Mouse (Mus musculus): Measurements from ENCODE around the gene Ostm1. TPM values are rescaled to one million over a fixed set of nuclear protein-coding genes. Genes with fewer than 3 reads are reported as not detected.

Gene Ostm1
- polyA plus RNA-seq, 3 experiments from 2014 or later, result 34.7 to 46.2 (median 41.6) TPM

DNA sequence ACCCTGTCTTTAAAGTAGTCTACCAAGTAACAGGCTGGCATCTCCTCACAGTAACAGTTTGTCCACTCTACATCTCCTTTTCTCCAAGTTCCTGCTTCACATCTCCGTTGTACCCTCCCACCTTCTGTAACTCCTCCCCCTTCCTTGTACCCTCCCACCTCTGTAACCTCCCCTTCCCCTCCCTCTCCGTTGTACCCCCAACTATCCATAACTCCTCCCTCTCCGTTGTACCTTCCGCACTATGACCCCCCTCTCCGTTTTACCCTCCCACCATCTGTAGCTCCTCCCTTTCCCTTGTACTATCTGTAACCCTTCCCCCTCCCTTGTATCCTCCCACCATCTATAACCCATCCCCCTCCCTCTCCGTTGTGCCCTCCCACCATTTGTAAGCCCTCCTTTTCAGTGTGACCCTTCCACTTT, 97.0 kb downstream of the Ostm1 start:
- no peak for ATAC-seq

- ATAC-seq, result no peak
Observed at GRCm38 (mm10) chr10:42682421-42682820, 98.8 kb downstream of the Ostm1 start.

DNA sequence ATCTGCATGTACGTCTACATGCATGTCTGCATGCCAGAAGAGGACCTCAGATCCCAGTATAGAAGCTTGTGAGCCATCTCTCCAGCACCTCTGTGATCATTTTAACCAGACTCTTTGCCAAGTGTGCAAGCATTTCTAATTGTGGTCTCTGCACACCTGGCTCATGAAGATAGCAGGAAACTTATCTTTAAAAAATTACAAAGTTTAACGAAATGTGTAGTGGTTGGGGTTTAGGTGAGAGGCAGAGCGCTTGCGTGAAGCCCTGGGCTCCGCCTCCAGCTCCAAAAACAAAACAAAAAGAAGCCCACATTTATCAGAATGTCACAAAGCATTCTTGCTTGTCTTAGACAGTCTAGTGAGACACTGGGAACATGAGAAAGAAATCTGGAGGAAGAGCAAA, 104.3 kb downstream of the Ostm1 start:
- ATAC-seq, result no peak

GRCm38 (mm10) chr10:42689694-42690093, 106.1 kb downstream of the Ostm1 start:
- no peak for ATAC-seq

DNA sequence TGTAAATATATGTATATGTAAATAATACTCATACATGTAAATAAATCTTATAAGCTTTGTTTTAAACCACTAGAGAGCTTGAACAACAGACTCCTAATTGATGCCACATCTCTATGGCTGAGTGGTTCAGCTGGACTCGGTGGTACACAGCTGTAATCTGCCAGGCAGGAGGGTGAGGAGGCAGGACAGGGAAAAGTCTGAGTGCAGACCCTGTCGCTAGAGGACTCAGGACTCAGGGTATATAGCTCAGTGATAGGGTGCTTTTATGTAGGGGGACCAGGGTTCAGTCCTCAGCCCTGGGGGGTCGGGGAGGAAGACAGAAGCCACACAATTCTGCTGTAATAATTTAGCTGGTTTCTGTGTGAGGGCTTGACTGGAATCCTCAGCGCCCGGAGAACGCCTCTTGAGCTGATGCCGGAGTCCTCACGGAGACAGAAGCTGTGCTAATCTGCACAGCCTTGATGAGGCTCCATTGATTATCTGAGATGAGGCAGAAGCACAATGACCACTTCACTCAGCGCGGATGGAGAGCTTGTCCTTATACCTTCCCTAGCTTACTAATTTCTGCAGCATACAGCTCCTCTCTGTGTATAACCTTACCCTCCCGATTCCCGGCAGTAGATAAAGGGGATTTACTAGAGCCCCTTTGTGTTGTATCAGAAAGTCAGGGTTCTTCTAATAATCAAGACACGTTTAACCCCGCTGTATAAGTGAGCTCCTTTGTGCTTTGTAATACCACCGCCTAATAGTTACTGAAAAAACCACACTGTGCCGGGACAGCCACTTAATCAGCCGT, 106.8 kb downstream of the Ostm1 start:
- no peak for ATAC-seq

DNA sequence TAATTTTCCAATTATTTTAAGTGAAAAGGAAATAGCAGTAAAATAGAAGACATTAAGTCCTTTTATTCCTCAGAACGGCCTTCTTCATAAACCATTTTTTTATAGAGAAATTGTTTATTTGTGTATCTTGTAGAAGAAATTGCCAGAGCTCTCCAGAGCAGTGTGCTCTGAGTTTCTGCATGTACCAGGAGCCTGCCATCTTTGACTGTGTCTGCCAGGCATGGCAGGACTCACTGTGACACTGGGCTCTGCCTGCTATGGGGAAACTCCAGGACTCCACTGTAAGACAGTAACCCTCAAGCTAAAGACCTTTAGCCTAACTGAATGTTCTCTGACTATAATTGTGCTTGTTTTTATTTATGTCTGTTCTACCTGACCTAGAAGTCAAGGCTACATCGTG, 107.4 kb downstream of the Ostm1 start:
- ATAC-seq, result no peak

DNA sequence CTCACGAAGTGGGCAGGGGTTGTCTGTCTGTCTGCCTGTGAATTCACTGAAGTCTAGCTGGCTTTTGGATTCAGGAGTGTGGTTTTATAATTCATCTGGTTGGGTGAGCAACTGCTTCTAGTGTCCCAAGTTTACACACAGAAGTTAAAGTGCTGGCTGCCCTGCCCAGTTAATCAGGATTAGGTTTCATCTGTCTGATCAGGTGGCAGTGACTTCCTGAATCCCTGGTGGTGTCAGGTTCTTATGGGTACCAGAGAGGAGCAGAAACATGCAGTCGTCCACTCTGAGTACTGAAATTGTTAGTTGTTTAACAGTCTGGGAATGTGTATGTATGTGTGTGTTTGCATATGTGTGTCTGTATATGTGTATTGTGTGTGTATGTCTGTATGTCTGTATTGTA, 108.5 kb downstream of the Ostm1 start:
- ATAC-seq, result no peak

GRCm38 (mm10) chr10:42692794-42693193, 109.2 kb downstream of the Ostm1 start:
- no peak for ATAC-seq

DNA sequence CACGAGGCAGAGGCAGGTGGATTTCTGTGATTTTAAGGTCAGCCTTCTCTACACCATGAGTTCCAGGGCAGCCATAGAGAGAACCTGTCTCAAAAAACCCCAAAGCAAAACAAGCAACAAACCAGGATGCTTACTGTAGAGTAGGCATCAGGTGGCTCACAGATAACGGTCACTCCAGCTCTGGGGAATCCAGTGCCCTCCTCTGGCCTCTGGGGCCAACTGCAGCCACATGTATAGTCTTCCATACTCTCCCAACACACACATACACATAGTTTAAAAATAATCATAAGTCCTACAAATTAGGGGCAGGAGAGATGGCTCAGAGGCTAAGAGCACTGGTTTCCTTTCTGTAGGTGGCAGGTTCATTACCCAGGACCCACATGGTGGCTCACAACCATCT, 109.9 kb downstream of the Ostm1 start:
- ATAC-seq, result no peak

- no peak for ATAC-seq
Observed at GRCm38 (mm10) chr10:42696361-42696760, 112.7 kb downstream of the Ostm1 start.

- ATAC-seq, result peak; percentile 68
Observed at GRCm38 (mm10) chr10:42697007-42697406, 113.4 kb downstream of the Ostm1 start.

DNA sequence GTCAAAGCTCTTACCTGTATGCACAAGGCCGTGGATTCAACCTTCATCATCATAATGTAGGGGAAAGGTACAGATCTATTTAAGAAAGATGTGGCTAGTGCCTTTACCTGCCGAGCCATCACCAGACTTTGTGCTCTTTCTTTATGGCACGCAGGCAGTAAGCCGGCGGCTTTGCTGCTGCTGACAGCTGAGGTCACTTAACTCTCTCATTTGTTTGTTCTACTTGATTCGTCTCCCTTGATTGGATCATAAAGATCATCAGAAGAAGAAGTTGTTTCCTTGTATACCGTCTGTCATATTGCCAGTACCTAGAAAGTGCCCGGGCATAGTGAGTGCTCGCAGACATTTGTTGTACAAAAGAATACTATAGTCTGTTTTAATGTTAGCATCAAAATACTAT, 114.8 kb downstream of the Ostm1 start:
- ATAC-seq, result no peak

DNA sequence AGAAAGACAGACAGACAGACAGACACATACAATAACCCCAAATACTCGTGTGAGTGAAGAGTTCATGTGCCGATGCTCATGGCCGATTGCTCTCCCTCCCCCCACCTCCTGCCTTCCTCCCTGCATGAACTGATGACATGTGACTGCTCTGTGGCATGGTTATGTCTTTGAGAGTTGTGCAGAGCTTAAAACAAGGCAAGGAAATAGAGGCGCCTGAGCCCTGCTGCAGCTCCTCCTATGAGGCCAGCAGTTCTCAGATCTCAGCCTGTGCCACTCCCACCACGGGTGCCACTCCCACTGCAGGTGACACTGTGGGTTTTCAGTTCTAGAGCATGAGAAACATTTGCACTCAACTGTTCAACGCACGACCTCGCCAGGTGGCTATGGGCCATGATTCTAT, 115.4 kb downstream of the Ostm1 start:
- ATAC-seq, result peak; percentile 85

- no peak for ATAC-seq
Observed at GRCm38 (mm10) chr10:42702111-42702510, 118.5 kb downstream of the Ostm1 start.

- ATAC-seq, result no peak
Observed at GRCm38 (mm10) chr10:42714676-42715075, 131.1 kb downstream of the Ostm1 start.

GRCm38 (mm10) chr10:42715366-42716035, 131.9 kb downstream of the Ostm1 start:
- no peak for ATAC-seq

DNA sequence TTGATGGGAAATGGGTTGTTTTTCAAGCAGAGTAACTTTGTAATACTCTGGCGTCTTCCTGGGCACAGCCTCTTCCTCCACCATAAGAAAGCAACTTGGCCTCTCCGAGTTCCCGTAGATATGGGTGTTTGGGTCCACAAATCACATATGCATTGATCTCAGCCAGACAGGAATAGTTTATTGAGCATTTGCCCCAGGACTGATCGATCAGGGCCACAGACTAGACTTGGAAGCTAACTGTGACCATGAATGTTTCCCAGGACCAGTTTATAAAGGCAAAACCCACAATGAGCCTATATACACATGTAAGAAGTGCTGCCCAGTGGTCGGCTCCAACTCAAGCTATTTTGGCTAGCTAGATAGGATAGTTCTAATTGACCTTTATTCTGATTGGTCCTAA, 138.5 kb downstream of the Ostm1 start:
- ATAC-seq, result no peak

DNA sequence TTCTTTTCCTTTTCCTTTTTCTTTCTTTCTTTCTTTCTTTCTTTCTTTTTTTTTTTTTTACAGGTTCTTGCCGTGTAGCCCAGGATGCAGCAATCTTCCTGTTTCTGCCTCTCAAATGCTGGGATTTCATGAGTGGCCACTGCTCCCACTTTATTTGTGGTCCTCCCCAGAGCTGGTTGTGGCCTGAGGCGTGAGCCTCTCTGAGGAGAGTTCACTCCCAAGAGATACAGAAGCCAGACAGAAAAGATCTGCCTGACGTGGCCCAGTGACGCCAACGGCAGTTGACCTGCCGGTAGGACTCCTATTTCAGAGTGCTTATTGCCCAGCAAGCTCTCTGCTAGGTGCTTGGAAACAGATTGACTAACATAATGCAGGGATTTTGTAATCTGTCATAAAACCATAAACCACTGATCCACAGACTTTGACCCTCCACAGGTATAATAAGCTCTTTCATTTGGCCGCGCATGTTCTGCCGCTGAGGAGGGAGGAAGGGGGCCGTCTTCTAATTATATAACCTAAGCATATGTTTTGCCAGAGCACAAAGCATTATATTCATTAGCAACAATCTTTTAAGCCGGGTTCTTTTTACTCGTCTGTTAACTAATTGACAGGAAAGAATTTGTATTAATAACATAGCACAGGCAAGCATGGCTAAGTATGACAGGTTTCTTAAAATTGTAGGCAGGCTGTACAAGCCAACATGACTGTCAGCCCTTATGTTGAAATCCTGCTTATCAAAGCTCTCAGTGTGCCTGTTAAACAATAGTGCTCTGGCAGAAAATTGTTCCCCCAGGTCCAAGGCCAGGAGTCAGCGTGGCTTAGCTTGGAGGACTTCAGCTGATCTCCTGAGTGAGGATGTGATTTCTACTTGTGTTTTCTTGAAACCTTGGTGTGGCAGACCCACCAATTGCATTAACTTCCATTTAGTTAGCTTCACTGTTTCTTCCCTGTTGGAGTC, 139.9 kb downstream of the Ostm1 start:
- ATAC-seq, result no peak

- no peak for ATAC-seq
Observed at GRCm38 (mm10) chr10:42729607-42730006, 146.0 kb downstream of the Ostm1 start.

DNA sequence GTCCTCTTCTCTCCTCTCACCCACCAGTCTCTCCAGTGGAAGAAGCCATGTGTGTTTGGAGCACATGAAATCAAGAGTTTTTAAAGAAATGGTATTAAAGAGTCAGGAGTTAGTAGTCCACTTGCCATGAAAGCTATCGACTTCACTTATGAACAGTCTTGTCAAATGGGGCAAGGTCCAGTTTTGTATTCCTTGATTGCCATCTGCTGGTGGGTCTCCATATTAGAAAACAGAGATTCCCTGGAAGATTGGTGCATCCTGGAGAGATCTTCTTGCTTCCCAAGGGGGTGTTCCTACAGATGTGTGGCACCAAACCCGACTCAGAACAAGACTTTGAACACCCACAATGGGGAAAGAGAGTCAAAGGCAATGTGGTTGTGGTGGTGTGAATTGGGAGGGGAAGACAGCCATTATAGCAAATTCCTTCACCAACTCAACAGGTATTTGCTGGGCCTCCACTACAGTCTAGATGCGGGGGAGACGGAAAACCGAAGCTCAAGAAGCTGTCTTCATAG, 151.0 kb downstream of the Ostm1 start:
- ATAC-seq, result no peak

DNA sequence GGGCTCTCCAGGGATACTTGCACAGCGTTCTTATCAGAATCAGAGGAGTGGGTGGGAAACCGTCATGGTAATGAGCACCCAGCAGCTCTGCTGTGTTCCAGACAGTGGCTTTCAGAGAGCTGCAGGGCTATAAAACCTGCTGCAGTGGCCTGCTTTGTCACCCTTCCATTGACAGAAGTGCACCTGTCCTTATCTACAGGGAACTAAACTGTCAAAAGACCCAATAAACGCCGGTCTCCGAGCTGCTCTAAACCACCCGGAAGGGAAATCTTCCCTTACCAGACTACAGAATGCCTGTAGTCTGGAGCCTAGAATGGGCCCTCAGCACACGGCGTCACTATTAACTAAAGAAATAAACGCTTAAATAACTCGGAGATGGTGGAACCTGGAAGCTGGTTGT, 168.2 kb downstream of the Ostm1 start:
- ATAC-seq, result no peak

All from inflammation-experienced regulatory T-cells, adult 6 months (primary cell).